Comparison of ENCODE assay signal across 8 mouse cellular contexts in the genomic region with DNA sequence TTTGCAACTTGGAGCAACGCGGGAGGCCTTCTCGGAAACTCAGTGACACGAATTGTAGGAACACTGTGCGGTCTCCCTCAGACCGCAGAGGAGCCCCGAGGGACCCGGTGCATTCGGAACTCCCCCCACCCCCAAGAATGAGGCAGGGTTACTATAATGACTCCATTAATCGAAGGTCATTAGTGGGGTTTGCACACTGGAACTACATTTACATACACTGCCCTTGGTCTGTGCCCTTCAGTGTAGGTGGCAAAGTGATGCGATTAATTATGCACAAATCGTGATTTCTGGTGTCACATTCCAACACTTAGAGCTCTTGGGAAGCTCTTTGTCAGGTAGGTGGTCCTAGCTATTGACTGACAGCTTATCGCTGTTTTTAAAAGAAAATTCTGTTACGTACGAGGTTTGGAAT. TPM values are rescaled to one million over a fixed set of nuclear protein-coding genes. Genes with fewer than 3 reads are reported as not detected.
A peak's percentile ranks its signal among the peaks of the same experiment; 100 is the strongest.
DNase-seq lines count a peak whose midpoint lies in the region; ATAC-seq lines count a peak whose summit lies in the region.

No protein-coding gene starts in this region.

- ATAC-seq in lung, embryonic 16.5 days (ENCODE audit: low read depth) = no peak
- ATAC-seq in embryonic facial prominence, embryonic 11.5 days (replicated peaks; ENCODE audit: insufficient number of reproducible peaks, low FRiP score, low TSS enrichment, low read depth) = no peak
- ATAC-seq in intestine, embryonic 15.5 days = no peak

- 2% methylated on average over 15 of the region's 15 CpGs for WGBS in lung, embryonic 16.5 days
- WGBS in embryonic facial prominence, embryonic 11.5 days = 1% methylated on average over 15 of the region's 15 CpGs
- WGBS in intestine, embryonic 15.5 days = 4% methylated on average over 15 of the region's 15 CpGs
- under 1% methylated on average over 15 of the region's 15 CpGs for WGBS in midbrain, embryonic 10.5 days

- H3K27me3 ChIP-seq in lung, embryonic 16.5 days (ENCODE audit: control insufficient read depth, insufficient read depth, low read depth, low read length) = no peaks in the 10 kb centered on the region
- no peaks in the 10 kb centered on the region for H3K27me3 ChIP-seq in embryonic facial prominence, embryonic 11.5 days (ENCODE audit: control insufficient read depth, insufficient read depth, low read length)
- H3K27me3 ChIP-seq in intestine, embryonic 15.5 days (replicated peaks) = no peaks in the 10 kb centered on the region
- peaks cover 11% of the 10 kb centered on the region for H3K27me3 ChIP-seq in midbrain, embryonic 10.5 days (ENCODE audit: low read depth, poor library complexity, severe bottlenecking)

- no peak for DNase-seq in lung, postnatal 36 days
- DNase-seq in embryonic facial prominence, embryonic 11.5 days (ENCODE audit: low spot score) = peak; percentile 62
- DNase-seq in midbrain, embryonic 10.5 days (ENCODE audit: low spot score) = no peak
- DNase-seq in adipocyte (ENCODE audit: low spot score) = no peak
- no peak for DNase-seq in cerebellum, postnatal 36 days
- no peak for DNase-seq in spleen, postnatal 4 days (ENCODE audit: low spot score in 2 of 2)

- H3K27ac ChIP-seq in lung, embryonic 16.5 days (ENCODE audit: low read length) = peak overlapping the region; percentile 99
- H3K27ac ChIP-seq in embryonic facial prominence, embryonic 11.5 days (replicated peaks; ENCODE audit: low read depth, low read length) = peak overlapping the region; percentile 80
- peak overlapping the region; percentile 97 for H3K27ac ChIP-seq in intestine, embryonic 15.5 days
- peak overlapping the region; percentile 97 for H3K27ac ChIP-seq in midbrain, embryonic 10.5 days (replicated peaks)

- no peaks in the 10 kb centered on the region for H3K9me3 ChIP-seq in lung, embryonic 16.5 days (ENCODE audit: control insufficient read depth, low read length)
- H3K9me3 ChIP-seq in embryonic facial prominence, embryonic 11.5 days (replicated peaks; ENCODE audit: control insufficient read depth, low read length) = no peaks in the 10 kb centered on the region
- no peaks in the 10 kb centered on the region for H3K9me3 ChIP-seq in intestine, embryonic 15.5 days
- H3K9me3 ChIP-seq in midbrain, embryonic 10.5 days (replicated peaks) = no peaks in the 10 kb centered on the region

- H3K4me1 ChIP-seq in lung, embryonic 16.5 days (replicated peaks; ENCODE audit: control insufficient read depth, insufficient read depth, low read length) = peaks cover 34% of the 10 kb centered on the region
- no peaks in the 10 kb centered on the region; the same call in none of the 2 replicates for H3K4me1 ChIP-seq in embryonic facial prominence, embryonic 11.5 days (ENCODE audit: control insufficient read depth, insufficient read depth, low read length)
- H3K4me1 ChIP-seq in intestine, embryonic 15.5 days (replicated peaks) = peaks cover 25% of the 10 kb centered on the region
- peaks cover 70% of the 10 kb centered on the region for H3K4me1 ChIP-seq in midbrain, embryonic 10.5 days

- H3K4me2 ChIP-seq in lung, embryonic 16.5 days (ENCODE audit: low read depth, low read length) = peak overlapping the region; percentile 93
- H3K4me2 ChIP-seq in embryonic facial prominence, embryonic 11.5 days (ENCODE audit: low read depth, low read length) = peak overlapping the region; percentile 92
- peak overlapping the region; percentile 90 for H3K4me2 ChIP-seq in intestine, embryonic 15.5 days (replicated peaks)

- H3K9ac ChIP-seq in lung, embryonic 16.5 days (ENCODE audit: low read length) = peak overlapping the region; percentile 73
- H3K9ac ChIP-seq in embryonic facial prominence, embryonic 11.5 days (replicated peaks; ENCODE audit: low read length) = peak overlapping the region; percentile 69
- peak overlapping the region; percentile 63 for H3K9ac ChIP-seq in intestine, embryonic 15.5 days

- H3K36me3 ChIP-seq in lung, embryonic 16.5 days (ENCODE audit: control insufficient read depth, insufficient read depth, low read length) = no peaks in the 10 kb centered on the region
- H3K36me3 ChIP-seq in embryonic facial prominence, embryonic 11.5 days (replicated peaks; ENCODE audit: control insufficient read depth, insufficient read depth, low read depth, low read length) = no peaks in the 10 kb centered on the region
- no peaks in the 10 kb centered on the region for H3K36me3 ChIP-seq in intestine, embryonic 15.5 days
- peaks cover 9% of the 10 kb centered on the region; the same call in 1 of the 2 replicates for H3K36me3 ChIP-seq in midbrain, embryonic 10.5 days

- H3K4me3 ChIP-seq in lung, embryonic 16.5 days (ENCODE audit: low read length) = peak overlapping the region; percentile 74
- H3K4me3 ChIP-seq in embryonic facial prominence, embryonic 11.5 days (ENCODE audit: low read depth, low read length) = peak overlapping the region; percentile 87
- peak overlapping the region; percentile 67 for H3K4me3 ChIP-seq in intestine, embryonic 15.5 days (replicated peaks)
- peak overlapping the region; percentile 83 for H3K4me3 ChIP-seq in midbrain, embryonic 10.5 days

RNA-seq across cellular contexts. Expression of a gene that starts 0.3 kb away (rescaled TPM):
- polyA plus RNA-seq in lung, embryonic 16.5 days (2015; fragmentation: Nextera tagmentation; extraction: Ambion mirVana) = 562 and 618 TPM in 2 replicates
- polyA plus RNA-seq in embryonic facial prominence, embryonic 11.5 days (2014; fragmentation: Nextera tagmentation; extraction: Ambion mirVana) = 583 and 606 TPM in 2 replicates
- 360 and 449 TPM in 2 replicates for polyA plus RNA-seq in intestine, embryonic 15.5 days (2015; fragmentation: Nextera tagmentation; extraction: Ambion mirVana)
- 303 and 332 TPM in 2 replicates for polyA plus RNA-seq in midbrain, embryonic 10.5 days (2016; fragmentation: Nextera tagmentation; extraction: Ambion mirVana)
